Mouse (Mus musculus) cortical plate, adult 2 months (tissue): ENCODE results near the gene Glyctk.

ENCODE experiments used
- CTCF ChIP-seq: fragments of 200-500 bp; IDR thresholded peaks from 2 replicates; pipeline ENCODE4 v1.5.1; 2011; ENCODE audit warnings: mild to moderate bottlenecking, control low read depth, low read length; ENCODE audit not compliant: insufficient read depth; ENCODE audit errors: extremely low read depth
- POLR2A ChIP-seq: fragments of 200-500 bp; IDR thresholded peaks from 2 replicates; pipeline ENCODE4 v1.6.1; 2011; ENCODE audit warnings: mild to moderate bottlenecking, low read length, control low read depth; ENCODE audit not compliant: insufficient read depth; ENCODE audit errors: extremely low read depth

- TF ChIP-seq CTCF: no peak
- TF ChIP-seq POLR2A: no peak
These were observed 21.5 kb upstream of the Glyctk start for GRCm38 (mm10) chr9:106179454-106179853.
